Mouse (Mus musculus): ENCODE data around the gene Socs3.

- TF ChIP-seq CTCF (IDR thresholded peaks at IDR 0.05; ENCODE audit: low read depth, low read length) (no peak), POLR2A (IDR thresholded peaks at IDR 0.05; ENCODE audit: extremely low read depth, insufficient read depth, low read length) (no peak)
Observed at GRCm38 (mm10) chr11:117918541-117918940, 51.3 kb downstream of the Socs3 start.
